In genomic region chr3:140313795-140314194, GRCm38 (mm10) we compare ENCODE assay signal across 20 mouse cellular contexts.
DNase-seq lines count a peak whose midpoint lies in the region; ATAC-seq and TF ChIP-seq lines count a peak whose summit lies in the region.
"Had no signal": no experiment of that assay in that cellular context is flagged by ENCODE, and none has a peak within 500 bp of the region (broad histone marks: within the 10 kb centered on the region; RNA-seq: fewer than 3 reads in every experiment).

No protein-coding gene starts in this region.

- TF ChIP-seq EP300 in CH12.LX (IDR thresholded peaks at IDR 0.05; ENCODE audit: low read length), result no peak

- peak; percentile 28 for TF ChIP-seq RAD21 in CH12.LX (IDR thresholded peaks at IDR 0.05; ENCODE audit: low read depth, low read length)

- no peak overlapping the region for H3K4me2 ChIP-seq in heart, embryonic 11.5 days
- no peak overlapping the region for H3K4me2 ChIP-seq in hindbrain, postnatal 0 days (ENCODE audit: low read depth, low read length)
- H3K4me2 ChIP-seq in hindbrain, embryonic 11.5 days (replicated peaks; ENCODE audit: low read depth, low read length), result no peak overlapping the region
- no peak overlapping the region for H3K4me2 ChIP-seq in CH12.LX (ENCODE audit: insufficient read depth, low read depth, poor library complexity, severe bottlenecking)
- H3K4me2 ChIP-seq in intestine, postnatal 0 days (replicated peaks; ENCODE audit: low read depth), result no peak overlapping the region
- H3K4me2 ChIP-seq: heart, embryonic 12.5 days; hindbrain, embryonic 15.5 days had no signal

- ATAC-seq in heart, embryonic 11.5 days (replicated peaks; ENCODE audit: insufficient number of reproducible peaks, low FRiP score, low TSS enrichment), result peak; percentile 49; the same call in 1 of the 2 replicates
- ATAC-seq in hindbrain, postnatal 0 days, result no peak
- ATAC-seq in hindbrain, embryonic 11.5 days (ENCODE audit: low FRiP score), result no peak
- no peak for ATAC-seq in intestine, postnatal 0 days
- ATAC-seq: intestine, embryonic 16.5 days; liver, postnatal 0 days; midbrain, embryonic 16.5 days; Patski had no signal

- no peak overlapping the region for H3K27ac ChIP-seq in heart, embryonic 11.5 days (ENCODE audit: low read depth, low read length)
- H3K27ac ChIP-seq in hindbrain, postnatal 0 days, result no peak overlapping the region
- no peak overlapping the region for H3K27ac ChIP-seq in hindbrain, embryonic 11.5 days (ENCODE audit: low read depth, low read length)
- no peak overlapping the region for H3K27ac ChIP-seq in CH12.LX (ENCODE audit: insufficient read depth, low read depth)
- H3K27ac ChIP-seq in intestine, postnatal 0 days (ENCODE audit: low read depth, low read length), result no peak overlapping the region
- H3K27ac ChIP-seq: hindbrain, embryonic 15.5 days; limb, embryonic 10.5 days had no signal

- H3K4me1 ChIP-seq in heart, embryonic 11.5 days (ENCODE audit: control insufficient read depth, insufficient read depth, low read length), result no peaks in the 10 kb centered on the region
- H3K4me1 ChIP-seq in hindbrain, postnatal 0 days (ENCODE audit: insufficient read depth, low read length), result no peaks in the 10 kb centered on the region
- H3K4me1 ChIP-seq in hindbrain, embryonic 11.5 days (replicated peaks; ENCODE audit: control insufficient read depth, insufficient read depth, low read length), result no peaks in the 10 kb centered on the region
- H3K4me1 ChIP-seq in CH12.LX (ENCODE audit: control insufficient read depth in 1 of 2, insufficient read depth in 2 of 2), result no peaks in the 10 kb centered on the region
- no peaks in the 10 kb centered on the region for H3K4me1 ChIP-seq in intestine, postnatal 0 days (replicated peaks; ENCODE audit: control insufficient read depth, insufficient read depth, low read length)
- H3K4me1 ChIP-seq: heart, embryonic 12.5 days; hindbrain, embryonic 15.5 days; limb, embryonic 10.5 days had no signal

- no peak overlapping the region for H3K9ac ChIP-seq in heart, embryonic 11.5 days (ENCODE audit: low read depth, low read length)
- H3K9ac ChIP-seq in hindbrain, postnatal 0 days (replicated peaks; ENCODE audit: low read length), result no peak overlapping the region
- no peak overlapping the region for H3K9ac ChIP-seq in hindbrain, embryonic 11.5 days (ENCODE audit: low read depth, low read length)
- H3K9ac ChIP-seq in CH12.LX (ENCODE audit: insufficient read depth, low read depth), result no peak overlapping the region
- H3K9ac ChIP-seq in intestine, postnatal 0 days (ENCODE audit: low read depth, low read length), result no peak overlapping the region
- H3K9ac ChIP-seq: heart, embryonic 12.5 days; hindbrain, embryonic 15.5 days; liver, postnatal 0 days had no signal

- H3K9me3 ChIP-seq in heart, embryonic 11.5 days (replicated peaks; ENCODE audit: control insufficient read depth, low read length), result no peaks in the 10 kb centered on the region
- no peaks in the 10 kb centered on the region for H3K9me3 ChIP-seq in hindbrain, postnatal 0 days (ENCODE audit: low read length)
- no peaks in the 10 kb centered on the region for H3K9me3 ChIP-seq in hindbrain, embryonic 11.5 days (ENCODE audit: control insufficient read depth, low read length)
- no peaks in the 10 kb centered on the region for H3K9me3 ChIP-seq in CH12.LX (replicated peaks; ENCODE audit: low read length)
- H3K9me3 ChIP-seq in intestine, postnatal 0 days (ENCODE audit: control insufficient read depth), result no peaks in the 10 kb centered on the region
- H3K9me3 ChIP-seq: heart, embryonic 12.5 days; hindbrain, embryonic 15.5 days; limb, embryonic 10.5 days had no signal

- no peak overlapping the region for H3K4me3 ChIP-seq in heart, embryonic 11.5 days (ENCODE audit: low read depth, low read length)
- no peak overlapping the region for H3K4me3 ChIP-seq in hindbrain, postnatal 0 days (ENCODE audit: low read length)
- no peak overlapping the region for H3K4me3 ChIP-seq in hindbrain, embryonic 11.5 days (ENCODE audit: low read depth, low read length)
- no peak overlapping the region for H3K4me3 ChIP-seq in CH12.LX (replicated peaks in 1 of 3; ENCODE audit: low read depth in 2 of 3, low read length in 2 of 3, poor library complexity in 1 of 3)
- H3K4me3 ChIP-seq in intestine, postnatal 0 days (ENCODE audit: low read depth, low read length), result no peak overlapping the region
- H3K4me3 ChIP-seq: heart, embryonic 12.5 days; hindbrain, embryonic 15.5 days; limb, embryonic 10.5 days had no signal

- no peaks in the 10 kb centered on the region for H3K27me3 ChIP-seq in heart, embryonic 11.5 days (ENCODE audit: control insufficient read depth, insufficient read depth, low read length)
- no peaks in the 10 kb centered on the region for H3K27me3 ChIP-seq in hindbrain, postnatal 0 days (ENCODE audit: insufficient read depth, low read length)
- H3K27me3 ChIP-seq in hindbrain, embryonic 11.5 days (ENCODE audit: control insufficient read depth, insufficient read depth, low read length), result no peaks in the 10 kb centered on the region
- H3K27me3 ChIP-seq in CH12.LX (replicated peaks), result no peaks in the 10 kb centered on the region
- H3K27me3 ChIP-seq in intestine, postnatal 0 days (replicated peaks; ENCODE audit: control insufficient read depth, insufficient read depth, low read length), result no peaks in the 10 kb centered on the region
- H3K27me3 ChIP-seq: hindbrain, embryonic 15.5 days; Patski had no signal

- TF ChIP-seq CTCF in hindbrain, postnatal 0 days (IDR thresholded peaks at IDR 0.05; ENCODE audit: low read depth), result no peak
- peak in 1 of 2 experiments; percentile 19; a peak in 1 of 4 replicates for TF ChIP-seq CTCF in CH12.LX (conservative IDR thresholded peaks at IDR 0.05 in 1 of 2, IDR thresholded peaks at IDR 0.05 in 1 of 2; ENCODE audit: low read depth in 2 of 2, low read length in 2 of 2)
- no peak for TF ChIP-seq CTCF in intestine, postnatal 0 days (IDR thresholded peaks at IDR 0.05; ENCODE audit: low read depth)

- no peak for TF ChIP-seq POLR2A in CH12.LX (IDR thresholded peaks at IDR 0.05; ENCODE audit: low read depth, low read length)

- 22% methylated on average over 2 of the region's 2 CpGs for WGBS in heart, embryonic 11.5 days (ENCODE audit: insufficient replicate concordance)
- 36% methylated on average over 2 of the region's 2 CpGs for WGBS in hindbrain, postnatal 0 days
- WGBS in hindbrain, embryonic 11.5 days, result 60% methylated on average over 2 of the region's 2 CpGs
- 43% methylated on average over 2 of the region's 2 CpGs for WGBS in intestine, postnatal 0 days

- in situ Hi-C loops in CH12.LX (cut with MboI; ENCODE audit: low pct_ligation_motif_present, low pct_unique_long_range_greater_than_20kb, low sequenced_read_pairs), result no loop called here

- no peaks in the 10 kb centered on the region for H3K79me2 ChIP-seq in CH12.LX (replicated peaks; ENCODE audit: control insufficient read depth, extremely low read depth, insufficient read depth, poor library complexity, severe bottlenecking)

- dilution Hi-C loops in CH12.LX (cut with MboI; ENCODE audit: extremely low pct_ligation_motif_present, extremely low pct_unique_long_range_greater_than_20kb, low sequenced_read_pairs), result no loop called here

- no peak for DNase-seq in heart, adult 11 months
- peak; percentile 44 for DNase-seq in hindbrain, postnatal 0 days (ENCODE audit: low spot score)
- no peak for DNase-seq in hindbrain, embryonic 11.5 days (ENCODE audit: low spot score)
- DNase-seq in CH12.LX (ENCODE audit: extremely low read depth) (no peak), NIH3T3 (ENCODE audit: low read depth) (peak; percentile 4)
- no peak for DNase-seq in thymus, postnatal 4 days
- DNase-seq: adrenal gland, adult 8-10 months; cerebellum, postnatal 36 days; kidney, postnatal 10 days; liver, postnatal 0 days; lung, postnatal 36 days; thymus, adult 2 months had no signal

- no peaks in the 10 kb centered on the region for H3K36me3 ChIP-seq in heart, embryonic 11.5 days (ENCODE audit: control insufficient read depth, insufficient read depth, low read length)
- no peaks in the 10 kb centered on the region for H3K36me3 ChIP-seq in hindbrain, postnatal 0 days (ENCODE audit: insufficient read depth, low read length)
- H3K36me3 ChIP-seq in hindbrain, embryonic 11.5 days (ENCODE audit: control insufficient read depth, insufficient read depth, low read length), result no peaks in the 10 kb centered on the region
- no peaks in the 10 kb centered on the region for H3K36me3 ChIP-seq in CH12.LX (replicated peaks in 1 of 2; ENCODE audit: control insufficient read depth in 1 of 2, insufficient read depth in 1 of 2, low read length in 1 of 2)
- no peaks in the 10 kb centered on the region for H3K36me3 ChIP-seq in intestine, postnatal 0 days (ENCODE audit: control insufficient read depth, insufficient read depth)
- H3K36me3 ChIP-seq: heart, embryonic 12.5 days; hindbrain, embryonic 15.5 days; limb, embryonic 10.5 days had no signal

TF ChIP-seq in CH12.LX, 34 proteins besides CTCF, POLR2A, EP300 and RAD21:
- TF ChIP-seq ZKSCAN1 (IDR thresholded peaks at IDR 0.05; ENCODE audit: borderline replicate concordance, low read depth, low read length) (no peak), SMC3 (IDR thresholded peaks at IDR 0.05; ENCODE audit: low read depth, low read length) (0 out of 2 replicates have a peak, but pooled peaks have one; percentile 3)

Comparison
In these comparisons a context has a peak if more than half of its experiments do, and no peak if none do; other contexts are left out.
1. DNase-seq: peak in hindbrain, postnatal 0 days (single experiment) and NIH3T3 (single experiment); none in heart, adult 11 months (single experiment), hindbrain, embryonic 11.5 days (single experiment), CH12.LX (single experiment) and thymus, postnatal 4 days (single experiment).